Mouse (Mus musculus) brain, embryonic 18.5 days (tissue): ENCODE results near the gene Sgpp2.
A peak's percentile ranks its signal among the peaks of the same experiment; 100 is the strongest.

ENCODE experiments used
- DNase-seq: peaks from one replicate; pipeline ENCODE4 v3.0.0-alpha.2; 2012; ENCODE audit warnings: low read depth, low spot score

Sgpp2 gene

GRCm38 (mm10) chr1:78448091-78448490, 137.9 kb downstream of the Sgpp2 start:
- DNase-seq, result no peak

- DNase-seq, result no peak
Measured at GRCm38 (mm10) chr1:78451070-78451854, 141.1 kb downstream of the Sgpp2 start.

DNA sequence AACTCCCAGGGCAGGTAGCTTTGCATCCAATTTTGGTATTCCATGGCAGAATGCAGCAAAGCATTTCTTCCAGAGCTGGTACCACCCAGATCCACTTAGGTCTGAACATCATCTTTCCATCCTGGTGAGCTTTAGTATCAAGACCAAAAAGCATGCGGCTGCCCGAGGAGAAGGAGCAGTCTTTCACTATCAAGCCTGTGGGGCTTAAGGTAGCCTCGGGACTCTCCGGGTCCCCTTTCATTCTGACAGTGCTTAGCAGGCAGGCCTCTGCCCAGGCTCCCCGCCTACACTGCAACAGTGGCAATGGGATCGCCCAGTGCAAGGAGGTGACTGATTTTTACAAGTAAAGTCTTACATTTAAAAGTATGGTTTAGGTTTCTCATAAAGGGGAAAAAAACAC, 142.4 kb downstream of the Sgpp2 start:
- no peak for DNase-seq

DNA sequence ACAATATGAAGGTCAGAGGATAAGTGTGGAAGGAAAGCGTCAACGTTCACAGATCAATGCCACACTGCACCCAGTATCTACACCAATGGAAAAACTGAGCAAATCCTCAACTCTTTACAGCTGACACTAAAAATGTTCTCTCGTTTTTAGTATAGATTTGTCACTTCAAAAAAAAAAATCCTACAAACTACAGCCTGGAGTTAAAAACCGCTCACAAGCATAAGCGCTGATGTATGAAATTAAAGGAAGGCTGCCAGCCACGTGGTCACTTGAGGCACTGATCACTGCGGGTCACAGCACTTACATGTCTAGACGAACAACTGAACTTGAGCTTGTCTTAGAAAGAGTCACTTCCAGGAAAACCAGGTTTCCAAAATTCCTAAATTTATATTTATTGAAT, 143.7 kb downstream of the Sgpp2 start:
- no peak for DNase-seq

DNA sequence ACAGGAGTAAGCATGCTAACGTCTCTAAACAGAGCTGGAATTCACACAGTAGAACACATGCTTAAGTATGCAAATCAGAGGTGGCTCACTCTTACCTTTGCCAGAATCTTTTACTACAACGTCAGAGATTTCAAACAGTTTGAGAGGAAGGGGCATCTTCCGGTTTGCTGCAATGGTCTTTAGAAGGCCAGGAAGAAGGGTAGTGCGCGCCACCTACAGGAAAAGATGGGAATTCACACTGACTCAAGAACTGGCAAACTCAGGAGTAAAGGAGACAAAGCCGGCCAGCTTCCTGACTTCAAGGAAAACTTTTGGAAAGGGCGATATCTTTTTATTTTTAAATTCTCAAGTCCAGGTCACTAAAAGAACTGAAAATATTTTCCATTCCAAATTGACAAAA, 144.5 kb downstream of the Sgpp2 start:
- peak; percentile 16 for DNase-seq
